Mouse (Mus musculus) adrenal gland, adult 10 weeks (tissue): ENCODE measurements around the gene Ngfr. TPM values are rescaled to one million over a fixed set of nuclear protein-coding genes. Genes with fewer than 3 reads are reported as not detected.

ENCODE experiments used
- polyA plus RNA-seq: library from polyadenylated mRNA; stranded (reverse); fragments of 350-450 nt; fragmentation: Illumina TruSeq; extraction: RNeasy Lipid Tissue Mini Kit (QIAGEN cat#74804); gene quantifications from one replicate; pipeline ENCODE4 v1.2.3, GENCODE M21; 2014; ENCODE audit warnings: low read depth, low replicate concordance

The Ngfr gene
- 0.29 TPM for polyA plus RNA-seq

DNA sequence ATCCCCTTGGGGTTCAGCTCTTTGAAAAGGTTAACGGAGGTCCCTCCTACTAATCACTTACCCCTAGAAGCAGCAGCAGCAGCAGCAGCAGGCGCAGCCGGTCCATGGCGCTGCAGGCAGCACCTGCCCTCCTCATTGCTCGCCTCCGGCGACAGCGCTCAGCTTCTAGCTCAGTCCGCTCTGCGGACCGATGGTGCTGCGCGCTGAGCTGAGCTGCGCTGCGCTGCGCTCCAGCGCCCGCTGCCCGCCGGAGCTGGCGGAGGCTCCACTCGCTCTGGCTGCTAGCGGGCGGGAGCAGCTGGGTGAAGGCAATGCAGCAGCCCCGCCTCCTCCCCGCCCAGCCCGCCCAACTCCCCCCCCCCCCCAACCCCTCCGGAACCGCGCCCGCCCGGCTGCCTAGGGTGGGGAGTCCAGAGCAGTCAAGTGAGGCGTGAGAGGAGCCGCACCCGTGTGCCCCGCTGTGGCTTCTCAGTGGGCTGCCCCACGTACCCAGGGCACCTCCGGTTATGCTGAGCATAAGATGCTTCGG, at the start of gene Ngfr:
Gene Ngfr (minus strand): TSS at position 313 of the 529 bp plus-strand sequence.

Other genes with a start within 250 kb of the Ngfr start
- gene Slc35b1, start 203.0 kb downstream of the Ngfr start, polyA plus RNA-seq = 48.8 TPM
- gene Spop, start 173.7 kb downstream of the Ngfr start, polyA plus RNA-seq = 280 TPM
- not detected for gene Nxph3, start 73.2 kb downstream of the Ngfr start, polyA plus RNA-seq
- gene Phb, start 79.2 kb upstream of the Ngfr start, polyA plus RNA-seq = 21.1 TPM
- 24.7 TPM for gene Zfp652, start 124.9 kb upstream of the Ngfr start, polyA plus RNA-seq
- gene B130006D01Rik, start 135.9 kb upstream of the Ngfr start, polyA plus RNA-seq = 0.23 TPM
- gene Phospho1, start 236.8 kb upstream of the Ngfr start, polyA plus RNA-seq = 4.2 TPM
- 6.4 TPM for gene Gngt2, start 249.5 kb upstream of the Ngfr start, polyA plus RNA-seq